Mouse (Mus musculus): ENCODE measurements around the gene Suox. TPM values are rescaled to one million over a fixed set of nuclear protein-coding genes. Genes with fewer than 3 reads are reported as not detected.

Suox gene
- polyA plus RNA-seq, 1 experiment: 9.6 TPM

Other genes starting within 250 kb of the Suox start
- gene Smarcc2, start 214.8 kb downstream of the Suox start, polyA plus RNA-seq (2012; fragmentation: generic; extraction: Trizol): 48.4 TPM
- 3,169 TPM for gene Myl6, start 179.9 kb downstream of the Suox start, polyA plus RNA-seq (2012; fragmentation: generic; extraction: Trizol)
- 16.7 TPM for gene Myl6b, start 175.4 kb downstream of the Suox start, polyA plus RNA-seq (2012; fragmentation: generic; extraction: Trizol)
- gene Esyt1, start 148.2 kb downstream of the Suox start, polyA plus RNA-seq (2012; fragmentation: generic; extraction: Trizol): 120 TPM
- gene Zc3h10, start 126.3 kb downstream of the Suox start, polyA plus RNA-seq (2012; fragmentation: generic; extraction: Trizol): 13.0 TPM
- gene Rpl41, start 124.8 kb downstream of the Suox start, polyA plus RNA-seq (2012; fragmentation: generic; extraction: Trizol): 13,760 TPM
- 232 TPM for gene Pa2g4, start 108.1 kb downstream of the Suox start, polyA plus RNA-seq (2012; fragmentation: generic; extraction: Trizol)
- gene Erbb3, start 84.4 kb downstream of the Suox start, polyA plus RNA-seq (2012; fragmentation: generic; extraction: Trizol): 0.28 TPM
- 2,179 TPM for gene Rps26, start 47.3 kb downstream of the Suox start, polyA plus RNA-seq (2012; fragmentation: generic; extraction: Trizol)
- gene Ikzf4, start 28.1 kb downstream of the Suox start, polyA plus RNA-seq (2012; fragmentation: generic; extraction: Trizol): 0.05 TPM
- gene Rab5b, start 22.2 kb upstream of the Suox start, polyA plus RNA-seq (2012; fragmentation: generic; extraction: Trizol): 27.0 TPM
- 0.16 TPM for gene Pmel, start 30.1 kb upstream of the Suox start, polyA plus RNA-seq (2012; fragmentation: generic; extraction: Trizol)
- gene Cdk2, start 31.0 kb upstream of the Suox start, polyA plus RNA-seq (2012; fragmentation: generic; extraction: Trizol): 34.7 TPM
- 7.3 TPM for gene Dgka, start 70.8 kb upstream of the Suox start, polyA plus RNA-seq (2012; fragmentation: generic; extraction: Trizol)
- 38.0 TPM for gene Pym1, start 73.8 kb upstream of the Suox start, polyA plus RNA-seq (2012; fragmentation: generic; extraction: Trizol)
- gene Mmp19, start 116.8 kb upstream of the Suox start, polyA plus RNA-seq (2012; fragmentation: generic; extraction: Trizol): 1.7 TPM
- 31.2 TPM for gene Dnajc14, start 130.0 kb upstream of the Suox start, polyA plus RNA-seq (2012; fragmentation: generic; extraction: Trizol)
- gene Tmem198b, start 130.3 kb upstream of the Suox start, polyA plus RNA-seq (2012; fragmentation: generic; extraction: Trizol): 15.1 TPM
- 56.6 TPM for gene Sarnp, start 143.3 kb upstream of the Suox start, polyA plus RNA-seq (2012; fragmentation: generic; extraction: Trizol)
- gene Ormdl2, start 147.6 kb upstream of the Suox start, polyA plus RNA-seq (2012; fragmentation: generic; extraction: Trizol): 41.1 TPM
- gene Gdf11, start 217.6 kb upstream of the Suox start, polyA plus RNA-seq (2012; fragmentation: generic; extraction: Trizol): 17.0 TPM
- gene Cd63, start 226.9 kb upstream of the Suox start, polyA plus RNA-seq (2012; fragmentation: generic; extraction: Trizol): 2,043 TPM
- gene Rdh5, start 248.8 kb upstream of the Suox start, polyA plus RNA-seq (2012; fragmentation: generic; extraction: Trizol): 12.6 TPM
- 204 TPM for gene Bloc1s1, start 250.0 kb upstream of the Suox start, polyA plus RNA-seq (2012; fragmentation: generic; extraction: Trizol)

All from C2C12 (cell line).